Mouse (Mus musculus) heart, adult 10 weeks (tissue): ENCODE data around the gene Olfr960. TPM values are rescaled to one million over a fixed set of nuclear protein-coding genes. Genes with fewer than 3 reads are reported as not detected.

Experiments
- polyA plus RNA-seq: library from polyadenylated mRNA; stranded (reverse); fragments of 350-450 nt; fragmentation: Illumina TruSeq; extraction: RNeasy Lipid Tissue Mini Kit (QIAGEN cat#74804); gene quantifications from one replicate; pipeline ENCODE4 v1.2.3, GENCODE M21; 2014; ENCODE audit warnings: low read depth, low replicate concordance

Gene Olfr960
- not detected for polyA plus RNA-seq

DNA sequence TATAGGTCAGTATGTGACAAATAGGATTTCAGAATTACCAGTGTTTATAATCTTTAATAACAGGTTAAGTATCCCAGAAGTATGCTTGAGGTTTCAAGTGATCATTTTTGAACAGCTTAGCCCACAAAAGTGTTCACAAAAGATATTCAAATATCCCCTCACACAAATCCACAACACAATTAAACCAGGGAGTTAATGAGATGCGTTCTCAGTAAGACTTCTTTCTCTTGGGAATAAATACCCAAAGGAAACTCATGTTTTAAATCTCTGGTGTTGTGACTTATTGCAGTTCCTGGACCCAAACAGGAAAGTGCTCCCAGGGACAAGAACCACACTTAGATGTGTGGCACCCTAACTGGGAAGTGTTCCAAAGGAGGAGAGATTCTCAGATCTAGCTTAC, at the start of gene Olfr960:
TSS of gene Olfr960 (plus strand) at position 301 of the 400 bp plus-strand sequence.

DNA sequence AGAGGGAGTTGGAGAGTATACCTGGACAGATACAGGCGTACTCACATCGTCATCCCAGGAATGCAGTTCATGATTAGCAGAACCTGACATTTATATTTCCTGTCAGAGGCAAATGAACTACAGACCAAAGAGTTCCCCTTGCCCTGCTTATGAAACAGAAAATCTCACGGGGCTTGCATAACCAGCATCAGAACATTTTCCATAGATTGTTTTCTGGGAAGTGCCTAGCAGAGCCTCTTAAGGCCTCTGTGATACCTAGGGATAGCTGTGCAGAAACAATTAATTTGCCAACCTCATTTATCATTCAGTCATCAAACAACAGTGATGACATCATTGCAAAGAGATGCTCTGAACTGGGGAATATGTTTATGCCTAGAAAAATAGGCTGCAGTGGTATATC, 45.7 kb upstream of the Olfr960 start, which contains the start of gene Olfr959:
TSS of gene Olfr959 (minus strand) at position 101 of the 400 bp plus-strand sequence.

DNA sequence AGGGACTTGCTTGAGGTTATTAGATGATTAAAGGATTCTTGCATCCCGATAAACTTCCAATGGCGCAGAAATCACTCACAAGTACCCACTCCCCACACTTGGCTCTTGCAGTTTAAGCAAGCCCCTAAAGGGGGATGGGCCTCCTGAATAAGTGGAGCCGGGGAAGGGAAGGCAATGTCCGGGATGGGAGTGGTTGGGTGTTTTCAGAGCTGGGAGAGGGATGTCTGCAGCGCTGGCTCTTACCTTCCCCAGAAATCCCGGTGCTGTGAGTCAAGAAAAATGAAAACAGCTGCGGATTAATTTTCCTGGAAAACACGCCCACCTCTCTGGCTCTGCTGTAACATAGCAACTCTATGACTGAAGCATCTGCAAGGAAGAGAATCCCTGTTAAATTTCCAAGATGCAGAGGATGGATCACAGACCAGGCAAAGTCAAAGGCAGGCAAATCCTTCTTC, 17.1 kb upstream of the Olfr960 start, which contains the start of gene AW551984:
TSS of gene AW551984 (minus strand) at position 405 of the 455 bp plus-strand sequence.

DNA sequence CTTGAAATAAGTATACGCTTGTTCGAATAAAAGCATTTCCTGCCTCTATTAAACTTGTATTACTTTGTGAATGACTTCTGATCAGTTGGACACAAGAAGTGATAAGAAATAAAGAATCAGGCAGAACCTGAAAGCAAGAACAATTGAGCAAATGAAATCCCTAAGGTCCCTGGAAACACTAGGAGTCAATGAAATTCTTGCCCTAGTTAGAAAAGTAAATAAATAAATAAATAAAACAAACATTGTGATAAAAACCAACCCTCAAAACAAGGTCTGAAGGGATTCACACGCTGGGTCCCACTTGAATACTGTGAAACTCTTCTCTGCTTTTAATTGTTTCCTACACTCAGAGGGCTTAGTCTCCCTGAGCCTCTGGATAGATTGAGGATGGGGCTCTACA, 10.8 kb upstream of the Olfr960 start, which contains the start of gene Olfr148:
TSS of gene Olfr148 (plus strand) at position 301 of the 400 bp plus-strand sequence.

DNA sequence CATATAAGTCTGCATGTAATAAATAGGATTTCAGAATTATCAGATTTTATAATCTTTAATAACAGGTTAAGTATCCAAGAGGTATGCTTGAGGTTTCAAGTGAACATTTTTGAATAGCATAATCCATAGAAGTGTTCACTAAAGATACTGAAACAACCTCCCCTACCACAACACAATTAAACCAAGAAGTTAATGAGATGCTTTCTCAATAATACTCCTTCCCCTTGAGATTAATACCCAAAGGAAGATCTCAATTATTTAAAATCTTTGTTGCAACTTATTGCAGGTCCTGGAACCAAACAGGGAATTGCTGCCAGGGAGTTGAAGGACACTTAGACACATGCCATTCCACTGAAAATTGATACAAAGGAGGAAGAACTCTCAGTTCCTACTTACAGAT, 23.6 kb downstream of the Olfr960 start, which contains the start of gene Olfr961:
TSS of gene Olfr961 (plus strand) at position 301 of the 400 bp plus-strand sequence.

DNA sequence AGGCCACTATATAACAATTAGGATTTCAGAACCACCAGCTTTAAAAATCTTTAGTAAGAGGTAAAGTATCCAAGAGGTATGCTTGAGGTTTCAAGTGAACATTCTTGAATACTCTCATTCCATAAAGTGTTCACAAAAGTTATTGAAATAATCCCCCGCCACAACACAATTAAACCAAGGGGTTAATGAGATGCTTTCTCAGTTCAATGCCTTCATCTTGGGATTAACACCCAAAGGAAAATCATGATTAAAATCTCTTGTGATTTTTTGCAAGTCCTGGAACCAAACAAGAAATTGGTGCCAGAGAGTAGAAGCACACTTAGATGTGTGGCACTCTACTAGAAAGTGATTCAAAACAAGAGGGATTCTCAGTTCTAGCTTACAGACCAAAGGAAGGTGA, 45.7 kb downstream of the Olfr960 start, which contains the start of gene Olfr963:
TSS of gene Olfr963 (plus strand) at position 301 of the 400 bp plus-strand sequence.

Other genes with a start within 250 kb of the Olfr960 start
- not detected for gene Olfr951, start 234.0 kb upstream of the Olfr960 start, polyA plus RNA-seq
- gene Olfr952, start 194.2 kb upstream of the Olfr960 start, polyA plus RNA-seq: not detected
- gene Olfr954, start 164.7 kb upstream of the Olfr960 start, polyA plus RNA-seq: not detected
- not detected for gene Olfr955, start 149.4 kb upstream of the Olfr960 start, polyA plus RNA-seq
- gene Olfr44, start 127.4 kb upstream of the Olfr960 start, polyA plus RNA-seq: not detected
- not detected for gene Olfr957, start 105.6 kb upstream of the Olfr960 start, polyA plus RNA-seq
- not detected for gene Olfr958, start 67.3 kb upstream of the Olfr960 start, polyA plus RNA-seq
- not detected for gene Olfr959, start 45.8 kb upstream of the Olfr960 start, polyA plus RNA-seq
- 0.26 TPM for gene AW551984, start 17.0 kb upstream of the Olfr960 start, polyA plus RNA-seq
- not detected for gene Olfr148, start 10.7 kb upstream of the Olfr960 start, polyA plus RNA-seq
- gene Olfr961, start 23.7 kb downstream of the Olfr960 start, polyA plus RNA-seq: not detected
- gene Olfr963, start 45.8 kb downstream of the Olfr960 start, polyA plus RNA-seq: not detected
- not detected for gene Olfr149, start 85.7 kb downstream of the Olfr960 start, polyA plus RNA-seq
- gene Olfr965, start 90.0 kb downstream of the Olfr960 start, polyA plus RNA-seq: not detected
- not detected for gene Olfr150, start 109.6 kb downstream of the Olfr960 start, polyA plus RNA-seq
- gene Olfr967, start 124.9 kb downstream of the Olfr960 start, polyA plus RNA-seq: not detected
- not detected for gene Olfr968, start 161.9 kb downstream of the Olfr960 start, polyA plus RNA-seq
- not detected for gene Olfr969, start 169.6 kb downstream of the Olfr960 start, polyA plus RNA-seq
- gene Olfr970, start 187.5 kb downstream of the Olfr960 start, polyA plus RNA-seq: not detected
- gene Olfr971, start 215.5 kb downstream of the Olfr960 start, polyA plus RNA-seq: not detected
- gene Olfr972, start 245.0 kb downstream of the Olfr960 start, polyA plus RNA-seq: not detected